Mouse (Mus musculus): ENCODE measurements around the gene Tuba1a. TPM values are rescaled to one million over a fixed set of nuclear protein-coding genes. Genes with fewer than 3 reads are reported as not detected.

Tuba1a gene
- total and polyA plus RNA-seq, 3 experiments, result 153 to 533 (median 254) TPM

- Histone ChIP-seq H3K27ac (ENCODE audit: insufficient read depth, low read depth) (no peak overlapping the region), H3K9me3 (replicated peaks; ENCODE audit: low read length) (peaks cover 2% of the 10 kb centered on the region), H3K4me1 (ENCODE audit: control insufficient read depth in 1 of 2, insufficient read depth in 2 of 2) (peaks cover 0 to 26% of the 10 kb centered on the region in 2 experiments; a peak in 2 of 4 replicates), H3K27me3 (replicated peaks) (no peaks in the 10 kb centered on the region), H3K79me2 (replicated peaks; ENCODE audit: control insufficient read depth, extremely low read depth, insufficient read depth, poor library complexity, severe bottlenecking) (no peaks in the 10 kb centered on the region), H3K4me2 (ENCODE audit: insufficient read depth, low read depth, poor library complexity, severe bottlenecking) (no peak overlapping the region), H3K4me3 (replicated peaks in 1 of 3; ENCODE audit: low read depth in 2 of 3, low read length in 2 of 3, poor library complexity in 1 of 3) (no peak overlapping the region), H3K9ac (ENCODE audit: insufficient read depth, low read depth) (no peak overlapping the region), H3K36me3 (replicated peaks in 1 of 2; ENCODE audit: control insufficient read depth in 1 of 2, insufficient read depth in 1 of 2, low read length in 1 of 2) (no peaks in the 10 kb centered on the region)
- no peak for DNase-seq (ENCODE audit: extremely low read depth)
- dilution Hi-C loops (cut with MboI; ENCODE audit: extremely low pct_ligation_motif_present, extremely low pct_unique_long_range_greater_than_20kb, low sequenced_read_pairs), result no loop called here
- TF ChIP-seq MAFK (IDR thresholded peaks at IDR 0.05; ENCODE audit: insufficient replicate concordance, low read length) (no peak), RAD21 (IDR thresholded peaks at IDR 0.05; ENCODE audit: low read depth, low read length) (no peak), ELF1 (IDR thresholded peaks at IDR 0.05; ENCODE audit: low read depth, low read length) (no peak), EP300 (IDR thresholded peaks at IDR 0.05; ENCODE audit: low read length) (no peak), TCF12 (IDR thresholded peaks at IDR 0.05; ENCODE audit: low read depth, low read length) (no peak), GABPA (IDR thresholded peaks at IDR 0.05; ENCODE audit: insufficient replicate concordance, low read depth, low read length) (no peak), POLR2AphosphoS2 (IDR thresholded peaks at IDR 0.05; ENCODE audit: low read depth, low read length) (no peak), MXI1 (IDR thresholded peaks at IDR 0.05; ENCODE audit: low read depth, low read length) (no peak), CTCF (conservative IDR thresholded peaks at IDR 0.05 in 1 of 2, IDR thresholded peaks at IDR 0.05 in 1 of 2; ENCODE audit: low read depth in 2 of 2, low read length in 2 of 2) (no peak), ZNF384 (IDR thresholded peaks at IDR 0.05; ENCODE audit: low read depth, low read length) (no peak), BHLHE40 (IDR thresholded peaks at IDR 0.05; ENCODE audit: low read depth, low read length) (no peak), RCOR1 (conservative IDR thresholded peaks at IDR 0.05; ENCODE audit: low read depth, low read length) (no peak), E2F4 (IDR thresholded peaks at IDR 0.05; ENCODE audit: insufficient replicate concordance, low read depth, low read length) (no peak), CHD1 (IDR thresholded peaks at IDR 0.05; ENCODE audit: low read depth, low read length) (no peak), UBTF (IDR thresholded peaks at IDR 0.05; ENCODE audit: low read depth, low read length) (no peak), IRF4 (IDR thresholded peaks at IDR 0.05; ENCODE audit: low read depth, low read length) (no peak), SIN3A (IDR thresholded peaks at IDR 0.05; ENCODE audit: low read length) (no peak), CHD2 (IDR thresholded peaks at IDR 0.05; ENCODE audit: low read length) (no peak)
- in situ Hi-C loops (cut with MboI; ENCODE audit: low pct_ligation_motif_present, low pct_unique_long_range_greater_than_20kb, low sequenced_read_pairs), result loop anchor here (10.0 kb wide), 1 partner anchor 64 kb away; the partner anchor contains the start of gene Tuba1b
These were observed 45.3 kb upstream of the Tuba1a start for GRCm38 (mm10) chr15:98998775-98999157.

GRCm38 (mm10) chr15:98997938-98998774 is 44.7 kb upstream of the Tuba1a start:
- TF ChIP-seq PAX5 (IDR thresholded peaks at IDR 0.05; ENCODE audit: low read length), result no peak
- TF ChIP-seq USF2 (conservative IDR thresholded peaks at IDR 0.05; ENCODE audit: low read depth, low read length), result no peak
- TF ChIP-seq SIN3A (IDR thresholded peaks at IDR 0.05; ENCODE audit: low read length), result no peak
- TF ChIP-seq CHD2 (IDR thresholded peaks at IDR 0.05; ENCODE audit: low read length), result no peak
- no peak for TF ChIP-seq TBP (conservative IDR thresholded peaks at IDR 0.05; ENCODE audit: low read depth, low read length)
- no peak for TF ChIP-seq JUND (conservative IDR thresholded peaks at IDR 0.05; ENCODE audit: low read depth, low read length)
- TF ChIP-seq MAX (IDR thresholded peaks at IDR 0.05; ENCODE audit: low read length), result no peak
- TF ChIP-seq RAD21 (IDR thresholded peaks at IDR 0.05; ENCODE audit: low read depth, low read length), result no peak
- no peak for TF ChIP-seq USF1 (IDR thresholded peaks at IDR 0.05; ENCODE audit: low read depth, low read length)
- TF ChIP-seq ZKSCAN1 (IDR thresholded peaks at IDR 0.05; ENCODE audit: borderline replicate concordance, low read depth, low read length), result no peak
- TF ChIP-seq ETS1 (conservative IDR thresholded peaks at IDR 0.05; ENCODE audit: low read depth, low read length), result no peak
- no peak for TF ChIP-seq EP300 (IDR thresholded peaks at IDR 0.05; ENCODE audit: low read length)
- no peak for TF ChIP-seq POLR2A (IDR thresholded peaks at IDR 0.05; ENCODE audit: low read depth, low read length)
- TF ChIP-seq MEF2A (IDR thresholded peaks at IDR 0.05; ENCODE audit: borderline replicate concordance, low read depth, low read length), result no peak
- no peak for TF ChIP-seq UBTF (IDR thresholded peaks at IDR 0.05; ENCODE audit: low read depth, low read length)
- TF ChIP-seq SMC3 (IDR thresholded peaks at IDR 0.05; ENCODE audit: low read depth, low read length), result no peak
- H3K27ac ChIP-seq (ENCODE audit: insufficient read depth, low read depth), result no peak overlapping the region
- H3K9ac ChIP-seq (ENCODE audit: insufficient read depth, low read depth), result no peak overlapping the region
- no peak for DNase-seq (ENCODE audit: extremely low read depth)
- dilution Hi-C loops (cut with MboI; ENCODE audit: extremely low pct_ligation_motif_present, extremely low pct_unique_long_range_greater_than_20kb, low sequenced_read_pairs) (no loop called here), in situ Hi-C loops (cut with MboI; ENCODE audit: low pct_ligation_motif_present, low pct_unique_long_range_greater_than_20kb, low sequenced_read_pairs) (loop anchor here (10.0 kb wide), 1 partner anchor 63 kb away; the partner anchor contains the start of gene Tuba1b)
- no peak overlapping the region for H3K4me3 ChIP-seq (replicated peaks in 1 of 3; ENCODE audit: low read depth in 2 of 3, low read length in 2 of 3, poor library complexity in 1 of 3)
- peaks cover 0 to 26% of the 10 kb centered on the region in 2 experiments; a peak in 2 of 4 replicates for H3K4me1 ChIP-seq (ENCODE audit: control insufficient read depth in 1 of 2, insufficient read depth in 2 of 2)
- H3K4me2 ChIP-seq (ENCODE audit: insufficient read depth, low read depth, poor library complexity, severe bottlenecking), result no peak overlapping the region
- no peaks in the 10 kb centered on the region for H3K79me2 ChIP-seq (replicated peaks; ENCODE audit: control insufficient read depth, extremely low read depth, insufficient read depth, poor library complexity, severe bottlenecking)
- H3K9me3 ChIP-seq (replicated peaks; ENCODE audit: low read length), result no peaks in the 10 kb centered on the region
- no peaks in the 10 kb centered on the region for H3K27me3 ChIP-seq (replicated peaks)
- no peaks in the 10 kb centered on the region for H3K36me3 ChIP-seq (replicated peaks in 1 of 2; ENCODE audit: control insufficient read depth in 1 of 2, insufficient read depth in 1 of 2, low read length in 1 of 2)

All from CH12.LX (cell line).